Mouse (Mus musculus) gastrocnemius, postnatal 10 days (tissue): Measurements from ENCODE around the gene H6pd. TPM values are rescaled to one million over a fixed set of nuclear protein-coding genes. Genes with fewer than 3 reads are reported as not detected.

Experiments used
- DNase-seq: peaks from one replicate; pipeline ENCODE4 v3.0.0; 2021; ENCODE audit warnings: mixed read lengths
- total RNA-seq, 2 experiments: library from RNA; stranded (reverse); gene quantifications; 2 replicates each; pipeline ENCODE4 v1.2.3; 2021

H6pd gene
- total RNA-seq, 2 experiments from 2014 or later: 57.1 to 61.3 TPM

DNA sequence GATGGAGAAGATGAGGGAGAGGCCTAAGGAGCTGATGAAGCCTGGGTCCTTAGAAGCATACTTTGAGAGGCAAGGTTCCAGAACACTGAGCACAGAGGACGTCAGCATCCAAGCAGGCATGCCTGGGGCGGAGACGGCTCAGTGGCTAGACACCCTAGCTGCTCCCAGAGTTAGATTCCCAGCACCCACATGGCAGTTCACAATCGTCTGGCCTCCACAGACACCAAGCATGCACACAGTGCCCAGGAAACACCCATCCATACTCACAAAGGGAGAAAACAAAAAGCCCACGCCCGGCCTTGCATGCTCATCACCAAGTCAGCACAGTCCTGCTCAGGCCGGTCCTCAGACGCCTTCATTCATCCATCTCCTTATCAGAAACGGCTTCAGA lies 9.3 kb downstream of the H6pd start:
- no peak for DNase-seq

- DNase-seq: peak; percentile 68
Measured at GRCm38 (mm10) chr4:149998786-149999509, 9.9 kb downstream of the H6pd start.

DNA sequence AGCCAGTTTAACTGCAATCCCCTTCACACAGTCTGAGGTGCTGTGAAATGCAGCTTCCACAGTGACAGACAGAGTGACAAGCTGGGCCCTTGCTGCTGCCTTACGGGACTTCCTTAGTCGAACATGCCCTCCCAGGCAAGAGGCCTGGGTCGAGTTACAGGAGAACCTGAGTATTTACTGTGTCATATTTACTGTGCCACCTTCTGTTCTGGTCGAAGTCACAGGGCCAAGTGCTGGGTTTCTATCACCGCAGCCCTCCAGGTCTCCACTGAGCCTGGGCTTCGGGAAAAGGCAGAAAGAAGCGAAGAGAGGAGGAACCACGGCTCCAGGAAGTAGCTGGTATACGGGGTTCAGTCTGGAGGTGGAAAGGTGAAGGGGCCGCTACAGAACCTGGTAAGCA lies 10.8 kb downstream of the H6pd start:
- no peak for DNase-seq

GRCm38 (mm10) chr4:149996440-149996839 lies 12.4 kb downstream of the H6pd start:
- DNase-seq: no peak

DNA sequence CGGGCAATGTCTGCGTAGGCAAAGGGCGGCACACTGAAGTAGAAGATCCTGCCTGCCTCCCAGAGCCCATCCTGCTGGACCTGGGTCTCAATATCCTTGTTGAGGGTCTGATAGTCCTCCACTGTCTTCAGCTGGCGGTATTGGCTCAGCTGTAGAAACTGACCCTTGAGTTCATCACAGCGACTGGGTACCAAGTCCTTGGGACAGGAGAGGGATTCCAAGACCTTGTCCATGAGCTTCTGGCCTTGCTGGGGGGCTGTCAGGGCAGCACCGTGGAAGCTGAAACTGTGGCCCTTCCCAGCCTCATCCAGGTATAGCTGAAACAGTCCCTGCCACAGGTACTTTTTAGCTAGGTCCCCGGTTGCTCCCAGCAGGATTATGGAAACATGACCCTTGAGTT lies 12.9 kb downstream of the H6pd start:
- no peak for DNase-seq

DNA sequence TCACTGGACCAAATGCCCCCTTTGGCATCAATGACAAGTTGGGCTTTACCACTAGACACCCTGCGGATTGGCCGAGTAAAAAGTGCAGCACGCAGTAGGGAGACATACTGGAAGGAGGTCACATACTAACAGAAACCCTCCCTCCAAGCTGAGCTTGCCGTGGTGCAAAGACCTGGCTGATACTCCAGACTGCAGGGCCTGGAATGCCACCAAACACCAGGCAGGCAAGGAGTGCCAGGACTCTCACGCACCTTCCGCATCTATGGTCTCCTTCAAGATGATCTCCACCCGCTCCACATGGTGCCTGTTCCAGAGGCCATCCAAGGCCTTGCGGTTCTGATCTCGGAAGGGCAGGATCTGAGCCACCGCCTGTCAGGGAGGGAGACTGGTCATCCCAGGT lies 14.6 kb downstream of the H6pd start:
- no peak for DNase-seq

- DNase-seq: no peak
Measured at GRCm38 (mm10) chr4:149992670-149993032, 16.2 kb downstream of the H6pd start.

GRCm38 (mm10) chr4:149991755-149992669 lies 16.8 kb downstream of the H6pd start:
- no peak for DNase-seq

GRCm38 (mm10) chr4:149990954-149991633 lies 17.7 kb downstream of the H6pd start:
- no peak for DNase-seq

DNA sequence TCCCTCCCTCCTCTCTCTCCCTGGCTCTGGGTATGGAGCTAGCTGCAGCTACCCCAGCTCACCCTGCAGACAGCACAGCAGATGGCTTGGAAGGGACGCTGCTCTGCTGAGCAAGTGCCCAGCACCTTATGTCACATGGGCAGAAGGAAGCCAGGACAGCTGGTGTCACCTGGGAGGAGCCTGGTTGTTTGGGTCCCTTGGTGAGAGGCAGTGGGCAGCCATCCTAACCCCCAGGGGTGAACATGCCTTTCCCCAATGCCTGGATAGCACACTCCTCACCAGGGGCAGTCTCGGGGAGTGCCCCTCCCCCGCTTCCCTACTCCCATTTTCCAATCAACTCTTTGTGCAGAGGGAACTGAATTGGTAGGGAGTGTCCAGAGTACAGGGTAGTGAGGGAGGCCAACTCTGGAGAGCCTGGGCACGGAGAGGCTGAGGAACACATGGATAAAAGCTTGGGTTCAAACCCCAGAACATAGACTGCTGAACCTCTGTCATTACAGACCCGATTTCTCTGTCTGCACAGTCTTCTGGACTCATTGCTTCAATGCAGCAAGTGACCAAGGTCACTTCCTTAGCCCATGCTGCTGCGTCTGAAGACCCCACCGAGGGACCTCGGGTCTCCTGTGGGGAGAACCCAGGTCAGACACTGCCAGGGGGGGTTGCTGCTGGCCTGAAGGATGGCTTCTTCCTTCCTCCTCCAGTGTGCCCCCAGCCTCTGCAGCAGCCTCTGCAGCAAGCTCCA lies 18.4 kb downstream of the H6pd start:
- DNase-seq: peak; percentile 54

- DNase-seq: peak; percentile 89
Measured at GRCm38 (mm10) chr4:149988931-149989556, 19.8 kb downstream of the H6pd start.

- no peak for DNase-seq
Measured at GRCm38 (mm10) chr4:149988301-149988700, 20.5 kb downstream of the H6pd start.

- no peak for DNase-seq
Measured at GRCm38 (mm10) chr4:149986671-149987417, 22.0 kb downstream of the H6pd start.

- no peak for DNase-seq
Measured at GRCm38 (mm10) chr4:149983921-149984645, 24.7 kb downstream of the H6pd start.

DNA sequence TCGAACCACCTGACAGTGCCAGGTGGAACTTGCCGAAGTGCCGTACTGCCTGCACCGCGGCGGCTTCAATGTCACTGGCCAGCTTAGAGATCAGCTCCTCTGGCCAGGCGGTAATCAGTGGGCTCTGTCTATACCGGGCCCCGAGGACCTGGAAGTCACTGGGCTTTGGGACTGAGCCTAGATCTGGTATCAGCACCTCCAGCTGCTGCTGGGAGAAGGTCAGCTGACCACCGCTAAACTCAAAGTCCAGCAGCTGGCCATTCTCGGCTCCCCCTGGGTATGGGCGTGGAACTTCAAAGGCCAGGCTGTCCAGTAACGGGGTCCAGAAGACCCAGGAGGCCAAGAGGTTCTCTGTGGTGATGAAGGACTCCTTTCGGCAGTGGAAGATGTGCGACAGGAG lies 26.7 kb downstream of the H6pd start:
- no peak for DNase-seq

DNA sequence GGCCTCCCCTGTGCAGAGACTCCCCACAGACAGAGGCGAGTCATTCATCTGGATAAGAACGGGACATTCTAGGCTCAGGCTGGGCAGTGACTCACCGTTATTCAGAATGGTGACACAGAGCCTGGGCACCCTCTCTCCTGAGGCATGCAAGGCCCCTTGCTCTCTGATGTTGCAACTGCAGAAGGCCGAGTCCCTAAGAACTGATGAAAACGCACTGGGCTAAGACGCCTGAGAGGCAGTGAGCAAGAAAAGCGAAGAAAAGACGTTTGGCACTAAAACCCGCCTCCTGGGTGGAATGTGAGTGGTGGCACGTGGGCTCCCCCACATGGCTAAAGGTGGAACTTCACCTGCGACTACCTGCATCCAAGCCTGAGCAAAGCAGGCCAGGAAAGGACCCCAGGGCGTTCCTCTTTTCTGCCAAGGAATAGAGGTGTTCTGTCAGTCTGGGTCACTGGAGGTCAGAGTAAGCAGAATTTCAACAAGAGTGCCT lies 29.0 kb downstream of the H6pd start:
- DNase-seq: peak; percentile 79

- DNase-seq: no peak
Measured at GRCm38 (mm10) chr4:149978820-149979219, 30.0 kb downstream of the H6pd start.

GRCm38 (mm10) chr4:149977801-149978544 lies 30.9 kb downstream of the H6pd start:
- DNase-seq: peak; percentile 26

GRCm38 (mm10) chr4:149977181-149977580 lies 31.6 kb downstream of the H6pd start:
- DNase-seq: no peak
